Mouse (Mus musculus): ENCODE data around the gene Mdga1. TPM values are rescaled to one million over a fixed set of nuclear protein-coding genes. Genes with fewer than 3 reads are reported as not detected.
A peak's percentile ranks its signal among the peaks of the same experiment; 100 is the strongest.

Gene Mdga1
- polyA plus RNA-seq, 1 experiment, result 4.5 TPM

DNA sequence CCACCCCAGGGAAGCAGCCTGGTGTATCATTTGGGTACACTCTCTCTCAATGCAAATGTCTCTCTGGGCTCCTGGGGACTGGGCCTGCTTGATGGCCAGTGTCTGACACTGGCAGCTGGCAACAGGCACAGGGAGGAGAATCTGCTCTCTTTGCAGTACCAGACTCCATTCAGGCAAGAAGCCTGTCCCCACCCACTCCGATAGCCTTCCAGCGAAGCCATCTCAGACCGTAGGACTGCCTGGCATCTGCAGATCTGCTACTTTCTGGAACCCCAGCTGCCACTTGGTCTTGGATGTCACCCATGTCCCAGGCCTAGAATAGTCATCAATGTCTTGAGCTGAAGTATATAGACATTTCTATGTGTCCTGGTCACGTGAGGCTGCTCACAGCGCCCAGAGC is 74.9 kb downstream of the Mdga1 start:
- Histone ChIP-seq H3K27ac (ENCODE audit: control insufficient read depth, insufficient read depth, low read depth, low read length, poor library complexity) (no peak overlapping the region), H3K4me1 (ENCODE audit: control insufficient read depth, insufficient read depth, low read length) (no peaks in the 10 kb centered on the region), H3K4me3 (replicated peaks; ENCODE audit: control insufficient read depth, low read depth, low read length) (no peak overlapping the region)
- no peak for TF ChIP-seq CTCF (IDR thresholded peaks at IDR 0.05; ENCODE audit: control insufficient read depth, insufficient read depth, low read length)
- 87% methylated on average over 5 of the region's 5 CpGs for WGBS

DNA sequence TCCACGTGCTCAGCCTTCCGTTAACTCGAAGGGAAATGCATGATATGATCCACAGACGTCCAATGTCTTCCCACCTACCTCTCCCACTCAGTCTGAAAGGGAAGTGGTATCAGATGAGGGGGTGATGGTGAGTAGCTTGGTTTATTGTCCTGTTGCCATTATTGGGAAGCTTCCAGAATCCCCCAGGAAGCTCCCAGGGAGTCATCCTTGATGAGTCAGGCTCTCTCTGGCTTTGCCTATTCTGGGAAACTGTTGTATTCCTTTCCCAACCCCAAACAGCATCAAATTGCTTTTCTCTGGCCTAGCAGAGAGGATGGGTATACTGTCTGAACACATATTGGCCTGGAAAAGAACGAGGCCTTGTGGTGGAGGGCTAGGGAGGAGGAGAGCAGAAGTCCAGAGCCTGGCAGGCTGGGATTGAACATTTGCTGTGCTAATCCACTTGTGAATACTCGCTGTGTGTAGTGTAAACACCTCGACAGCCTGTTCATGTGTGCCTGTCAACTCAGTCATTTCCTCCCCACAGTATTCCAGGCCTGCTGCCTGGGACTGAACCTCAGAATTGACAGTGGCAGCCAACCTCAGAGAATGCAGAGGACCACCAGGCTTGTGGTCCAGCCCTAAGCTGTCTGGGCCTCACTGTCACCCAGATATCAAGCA is 79.3 kb downstream of the Mdga1 start:
- WGBS, result 61% methylated on average over 7 of the region's 7 CpGs
- Histone ChIP-seq H3K4me3 (replicated peaks; ENCODE audit: control insufficient read depth, low read depth, low read length) (no peak overlapping the region), H3K4me1 (ENCODE audit: control insufficient read depth, insufficient read depth, low read length) (no peaks in the 10 kb centered on the region), H3K27ac (ENCODE audit: control insufficient read depth, insufficient read depth, low read depth, low read length, poor library complexity) (no peak overlapping the region)
- no peak for TF ChIP-seq POLR2A (IDR thresholded peaks at IDR 0.05; ENCODE audit: borderline replicate concordance, control insufficient read depth, low read depth, low read length)
- TF ChIP-seq CTCF (IDR thresholded peaks at IDR 0.05; ENCODE audit: control insufficient read depth, insufficient read depth, low read length), result no peak

DNA sequence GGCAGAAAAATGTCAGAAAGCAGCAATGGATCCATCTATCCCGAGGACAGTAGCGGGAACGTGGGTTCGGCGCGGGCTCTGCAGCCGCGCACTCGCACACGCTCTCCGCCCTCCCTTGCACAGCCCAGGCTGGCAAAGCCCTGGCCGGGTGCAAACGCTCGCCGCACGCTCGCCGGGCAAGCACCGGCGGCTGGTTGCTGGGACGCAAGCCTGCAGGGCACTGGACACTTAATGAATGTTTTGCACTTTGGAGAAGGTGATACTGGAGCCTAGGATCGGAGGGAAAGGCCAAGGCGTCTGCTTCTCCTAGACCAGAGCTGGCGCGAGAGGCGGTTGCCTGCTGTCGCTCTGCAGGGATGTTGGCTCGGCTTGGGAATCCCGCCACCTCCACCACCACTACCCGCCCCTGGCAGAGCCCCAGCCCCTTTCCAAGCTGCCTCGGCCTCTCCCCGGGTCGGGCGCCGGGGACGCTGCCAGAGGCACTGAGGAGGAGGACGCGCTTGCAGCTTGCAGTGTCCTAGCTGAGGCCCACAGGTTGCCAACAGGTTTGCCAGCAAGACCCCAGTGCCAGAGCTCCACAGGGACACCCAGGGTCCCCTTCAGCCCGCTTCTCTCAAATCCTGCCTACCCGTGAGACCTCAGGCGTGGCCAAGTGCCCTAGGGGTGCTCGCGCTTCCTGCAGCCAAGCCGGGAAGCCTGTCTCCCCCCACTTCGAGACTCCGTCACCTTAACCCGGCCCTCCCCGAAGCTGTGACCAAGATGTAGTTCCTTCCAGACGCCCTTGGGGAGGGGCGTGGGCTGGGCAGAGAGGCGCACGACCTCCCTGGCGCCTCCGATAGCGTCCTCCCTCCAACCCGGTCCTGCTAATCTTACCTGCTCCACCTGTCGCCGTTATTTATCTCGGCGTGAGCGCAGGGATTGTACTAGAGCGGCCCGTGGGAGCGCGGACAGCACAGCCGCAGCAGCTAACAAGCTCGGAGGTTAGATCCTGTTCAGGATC is 80.6 kb downstream of the Mdga1 start:
- 1% methylated on average over 67 of the region's 67 CpGs for WGBS
- Histone ChIP-seq H3K4me3 (replicated peaks; ENCODE audit: control insufficient read depth, low read depth, low read length) (no peak overlapping the region), H3K27ac (ENCODE audit: control insufficient read depth, insufficient read depth, low read depth, low read length, poor library complexity) (peak overlapping the region; percentile 9; the same call in 1 of the 2 replicates), H3K4me1 (ENCODE audit: control insufficient read depth, insufficient read depth, low read length) (no peaks in the 10 kb centered on the region)
- TF ChIP-seq POLR2A (IDR thresholded peaks at IDR 0.05; ENCODE audit: borderline replicate concordance, control insufficient read depth, low read depth, low read length) (no peak), CTCF (IDR thresholded peaks at IDR 0.05; ENCODE audit: control insufficient read depth, insufficient read depth, low read length) (no peak)

DNA sequence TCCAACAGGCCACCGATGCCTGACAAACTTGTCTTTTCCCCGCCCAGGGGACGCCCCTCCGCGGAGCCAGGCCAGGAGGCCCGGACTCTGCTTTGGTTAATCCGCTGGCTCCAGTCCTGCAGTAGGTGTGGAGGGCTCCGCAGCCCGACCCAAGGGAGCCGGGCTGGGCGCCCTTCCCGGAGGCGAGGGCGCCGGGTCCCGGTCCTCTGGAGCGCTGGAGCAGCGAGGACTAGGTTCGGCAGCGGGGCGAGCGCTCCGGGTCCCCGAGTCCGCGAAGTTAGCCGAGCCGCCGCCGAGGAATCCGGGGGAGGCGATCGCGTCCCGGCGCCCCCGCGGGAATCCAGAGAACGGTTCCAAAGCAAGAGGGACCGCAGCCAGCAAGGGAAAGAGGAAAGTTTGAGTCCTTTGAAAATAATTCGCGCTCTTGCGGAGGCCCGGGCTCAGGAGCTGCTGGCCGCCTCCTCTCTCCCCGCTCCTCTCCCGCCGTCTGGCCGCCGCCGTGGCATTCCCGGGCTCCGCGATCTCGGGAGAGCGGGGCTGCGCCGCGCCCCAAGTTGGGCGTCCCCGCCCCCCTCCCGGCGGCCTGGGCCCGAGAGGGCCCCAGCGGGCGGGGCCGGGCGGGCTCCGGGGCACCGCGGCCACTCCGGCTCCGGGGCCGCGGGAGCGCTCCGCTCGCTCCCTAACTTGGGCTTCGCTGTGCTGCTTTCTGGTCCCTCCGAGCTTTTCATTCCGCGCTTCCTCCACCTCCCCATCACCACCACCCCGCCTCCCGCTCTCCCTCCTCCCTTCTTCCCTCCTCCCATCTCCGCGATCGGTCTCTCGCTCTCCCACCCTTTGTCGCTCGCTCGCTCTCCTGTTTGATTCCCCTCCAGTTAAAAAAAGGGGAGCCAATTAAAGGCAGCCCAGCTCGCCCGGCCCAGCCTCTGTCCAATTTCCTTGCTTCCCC is 81.7 kb downstream of the Mdga1 start:
- Histone ChIP-seq H3K27ac (ENCODE audit: control insufficient read depth, insufficient read depth, low read depth, low read length, poor library complexity) (peak overlapping the region; percentile 7; the same call in 1 of the 2 replicates), H3K4me3 (replicated peaks; ENCODE audit: control insufficient read depth, low read depth, low read length) (no peak overlapping the region), H3K4me1 (ENCODE audit: control insufficient read depth, insufficient read depth, low read length) (no peaks in the 10 kb centered on the region)
- WGBS, result under 1% methylated on average over 89 of the region's 93 CpGs
- no peak for TF ChIP-seq CTCF (IDR thresholded peaks at IDR 0.05; ENCODE audit: control insufficient read depth, insufficient read depth, low read length)
- no peak for TF ChIP-seq POLR2A (IDR thresholded peaks at IDR 0.05; ENCODE audit: borderline replicate concordance, control insufficient read depth, low read depth, low read length)

DNA sequence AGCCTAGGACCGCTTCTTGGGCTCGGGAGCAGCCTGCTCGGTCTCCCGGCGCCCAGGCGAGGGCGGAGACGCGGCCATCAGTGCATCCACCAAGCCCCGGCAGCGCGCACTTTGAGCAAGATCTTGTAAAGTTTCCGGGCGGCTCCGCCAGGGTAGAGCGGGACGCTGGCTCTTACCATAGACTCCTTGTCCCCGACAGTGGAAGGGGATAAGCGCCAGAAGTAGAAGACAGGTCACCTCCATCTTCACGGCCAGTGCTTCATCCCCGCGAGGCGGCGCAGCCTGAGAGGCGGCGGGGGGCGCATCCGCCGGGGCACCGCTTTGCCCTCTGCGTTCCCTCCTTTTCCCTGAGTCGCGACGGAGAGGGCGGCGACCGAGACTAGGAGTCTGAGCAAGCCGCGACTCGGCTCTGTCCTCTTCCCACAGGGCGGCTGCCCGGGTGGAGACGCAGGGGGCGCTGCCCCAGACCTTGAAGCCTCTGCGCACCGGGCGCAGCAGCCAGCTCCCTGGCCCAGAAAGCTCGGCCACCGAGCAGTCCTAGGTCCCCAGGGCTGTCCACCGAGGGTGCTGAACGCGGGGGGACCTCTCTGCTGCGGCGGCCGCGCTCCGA is 82.5 kb downstream of the Mdga1 start:
- peak overlapping the region; percentile 15 for H3K4me3 ChIP-seq (replicated peaks; ENCODE audit: control insufficient read depth, low read depth, low read length)
- no peak overlapping the region for H3K27ac ChIP-seq (ENCODE audit: control insufficient read depth, insufficient read depth, low read depth, low read length, poor library complexity)
- under 1% methylated on average over 57 of the region's 57 CpGs for WGBS
- H3K4me1 ChIP-seq (ENCODE audit: control insufficient read depth, insufficient read depth, low read length), result no peaks in the 10 kb centered on the region
- TF ChIP-seq CTCF (IDR thresholded peaks at IDR 0.05; ENCODE audit: control insufficient read depth, insufficient read depth, low read length), result no peak
- no peak for TF ChIP-seq POLR2A (IDR thresholded peaks at IDR 0.05; ENCODE audit: borderline replicate concordance, control insufficient read depth, low read depth, low read length)

DNA sequence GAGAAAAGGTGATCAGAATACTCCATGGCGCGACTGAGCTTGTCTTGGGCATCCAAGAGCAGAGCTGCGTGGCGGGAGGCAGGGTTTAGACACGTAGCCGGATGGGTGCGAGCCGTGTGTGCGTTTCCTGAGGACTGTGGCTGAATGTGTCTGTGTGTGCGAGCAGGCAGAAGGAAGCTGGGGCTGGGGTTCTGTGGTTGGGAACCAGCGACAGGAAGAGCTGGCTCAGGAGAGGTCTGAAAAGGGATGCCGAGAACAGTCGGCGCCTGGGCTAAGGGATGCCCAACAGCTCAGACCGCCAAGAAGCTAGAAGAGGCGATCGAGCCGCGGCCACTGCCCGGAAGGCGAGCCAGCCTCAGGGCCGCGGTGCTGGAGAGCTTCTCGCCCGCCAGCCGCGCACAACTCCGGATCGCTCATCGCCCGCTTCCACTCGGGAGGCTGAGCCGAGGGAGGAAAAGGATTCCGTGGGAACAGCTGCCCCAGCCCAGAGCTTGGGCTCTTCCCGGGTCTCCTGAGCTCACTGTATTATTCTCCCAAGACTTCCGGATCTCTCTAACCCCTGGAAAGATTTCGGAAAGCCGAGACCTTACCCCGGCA is 83.1 kb downstream of the Mdga1 start:
- WGBS, result under 1% methylated on average over 39 of the region's 39 CpGs
- Histone ChIP-seq H3K4me1 (ENCODE audit: control insufficient read depth, insufficient read depth, low read length) (no peaks in the 10 kb centered on the region), H3K4me3 (replicated peaks; ENCODE audit: control insufficient read depth, low read depth, low read length) (no peak overlapping the region), H3K27ac (ENCODE audit: control insufficient read depth, insufficient read depth, low read depth, low read length, poor library complexity) (no peak overlapping the region)
- TF ChIP-seq POLR2A (IDR thresholded peaks at IDR 0.05; ENCODE audit: borderline replicate concordance, control insufficient read depth, low read depth, low read length) (no peak), CTCF (IDR thresholded peaks at IDR 0.05; ENCODE audit: control insufficient read depth, insufficient read depth, low read length) (no peak)

DNA sequence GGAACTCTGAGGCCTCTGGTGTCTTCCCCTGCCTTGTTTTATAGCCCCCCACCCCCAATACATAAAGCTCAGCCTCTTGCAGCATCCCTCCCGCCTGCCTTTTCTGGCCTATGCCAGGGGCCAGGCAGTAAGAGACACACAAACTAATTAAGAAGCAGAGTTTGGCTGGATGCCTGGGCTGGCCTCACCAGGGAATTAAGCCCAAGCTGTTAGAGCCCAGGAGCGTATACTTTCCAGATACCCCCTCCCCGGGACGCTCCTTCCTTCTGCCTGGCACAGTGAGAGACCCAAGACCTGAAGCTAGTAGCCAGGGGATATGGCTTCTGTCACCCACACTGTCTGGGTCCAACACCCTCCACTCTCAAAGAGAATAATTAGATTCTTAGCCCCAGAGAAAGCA is 83.8 kb downstream of the Mdga1 start:
- no peak overlapping the region for H3K27ac ChIP-seq (ENCODE audit: control insufficient read depth, insufficient read depth, low read depth, low read length, poor library complexity)
- no peaks in the 10 kb centered on the region for H3K4me1 ChIP-seq (ENCODE audit: control insufficient read depth, insufficient read depth, low read length)
- no peak overlapping the region for H3K4me3 ChIP-seq (replicated peaks; ENCODE audit: control insufficient read depth, low read depth, low read length)
- 6% methylated on average over 4 of the region's 4 CpGs for WGBS
- TF ChIP-seq POLR2A (IDR thresholded peaks at IDR 0.05; ENCODE audit: borderline replicate concordance, control insufficient read depth, low read depth, low read length), result no peak
